Mouse (Mus musculus) kidney, embryonic 14.5 days (tissue): ENCODE measurements around the gene Vps37c. TPM values are rescaled to one million over a fixed set of nuclear protein-coding genes. Genes with fewer than 3 reads are reported as not detected.

Source experiments
- ATAC-seq: fragments of 200-750 bp; cut with Nextera tagmentation; 2 replicates; pipeline ENCODE4 v1.8.0; 2017; ENCODE audit warnings: moderate number of reproducible peaks, mild to moderate bottlenecking, moderate TSS enrichment, moderate library complexity; ENCODE audit not compliant: low FRiP score, low TSS enrichment
- H3K27ac ChIP-seq: fragments of 300-500 bp; sonication (generic); 2 replicates; pipeline ENCODE4 v1.5.1; 2014; ENCODE audit warnings: low read depth, mild to moderate bottlenecking, low read length, moderate library complexity, mixed read lengths
- H3K27me3 ChIP-seq: fragments of 300-500 bp; sonication (generic); 2 replicates; pipeline ENCODE4 v1.6.1; 2014; ENCODE audit warnings: mild to moderate bottlenecking, low read length; ENCODE audit not compliant: control insufficient read depth, insufficient read depth
- H3K36me3 ChIP-seq: fragments of 300-500 bp; sonication (generic); 2 replicates; pipeline ENCODE4 v1.6.1; 2014; ENCODE audit warnings: low read length, mixed read lengths; ENCODE audit not compliant: control insufficient read depth, insufficient read depth
- H3K4me1 ChIP-seq: fragments of 300-500 bp; sonication (generic); 2 replicates; pipeline ENCODE4 v1.6.1; 2014; ENCODE audit warnings: low read length, mixed read lengths; ENCODE audit not compliant: control insufficient read depth, insufficient read depth
- H3K4me2 ChIP-seq: fragments of 300-500 bp; sonication (generic); replicated peaks from 2 replicates; pipeline ENCODE4 v1.6.1; 2014; ENCODE audit warnings: low read depth, mild to moderate bottlenecking, low read length
- H3K4me3 ChIP-seq: fragments of 300-500 bp; sonication (generic); 2 replicates; pipeline ENCODE4 v1.5.1; 2014; ENCODE audit warnings: mild to moderate bottlenecking, low read length
- H3K9ac ChIP-seq: fragments of 300-500 bp; sonication (generic); 2 replicates; pipeline ENCODE4 v1.6.1; 2014; ENCODE audit warnings: low read depth, mild to moderate bottlenecking, low read length, moderate library complexity
- H3K9me3 ChIP-seq: fragments of 300-500 bp; sonication (generic); 2 replicates; pipeline ENCODE4 v1.6.1; 2016; ENCODE audit warnings: low read length; ENCODE audit not compliant: control insufficient read depth
- WGBS: fragments of 180-500 bp; shearing (Covaris S2); extraction: QIAGEN DNeasy Blood & Tissue Kit; methylation state at CpG from one replicate; pipeline ENCODE4 v1.1.7; 2014; 5-methylcytosine and 5-hydroxymethylcytosine counted together
- polyA plus RNA-seq: library from polyadenylated mRNA; unstranded; fragments of >200 nt; fragmentation: Nextera tagmentation; extraction: Ambion mirVana; gene quantifications from 2 replicates; pipeline ENCODE4 v1.2.1, GENCODE M21; 2014

The Vps37c gene
- polyA plus RNA-seq, 1 experiment from 2014 or later = 31.7 TPM

DNA sequence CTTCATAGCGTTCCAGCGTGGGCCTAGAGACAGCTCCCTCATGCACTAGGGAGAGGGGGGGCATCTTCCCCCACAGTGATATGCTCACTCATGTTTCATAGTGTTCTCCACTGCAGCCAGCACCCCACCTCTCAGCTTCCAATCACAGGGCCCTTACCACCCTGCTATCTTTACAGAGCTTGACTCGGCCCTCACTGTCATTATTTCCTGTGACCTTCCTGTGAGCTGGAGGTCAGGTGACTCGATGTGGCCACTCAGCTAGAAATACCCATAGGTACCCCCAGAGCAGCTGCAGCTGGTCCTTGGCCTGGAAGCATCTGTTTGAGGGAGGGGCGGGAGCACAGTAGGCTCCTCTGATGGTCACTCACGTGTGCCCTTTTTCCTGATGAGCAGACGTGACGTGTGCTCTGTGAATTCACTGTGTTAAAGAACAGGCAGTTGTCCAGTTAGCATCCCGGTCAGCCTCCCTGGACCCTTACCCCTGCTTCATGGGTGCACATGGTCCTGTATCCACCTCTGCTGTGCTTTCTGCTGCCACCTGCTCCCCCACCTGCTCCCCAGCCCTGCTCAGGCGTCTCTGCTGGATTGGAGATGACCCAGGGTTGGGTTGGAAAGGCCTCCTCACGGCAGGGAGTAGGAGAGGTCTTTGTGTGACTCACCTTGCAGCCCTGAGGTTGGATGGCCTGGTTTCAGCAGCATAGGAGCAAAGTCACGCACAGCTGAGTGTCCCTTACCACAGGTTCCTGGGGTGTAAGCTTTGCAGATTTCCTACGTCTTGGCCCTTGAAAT is 18.7 kb downstream of the Vps37c start:
- no peak for ATAC-seq

GRCm38 (mm10) chr19:10707881-10708280 is 19.3 kb downstream of the Vps37c start:
- no peak overlapping the region for H3K4me3 ChIP-seq
- no peaks in the 10 kb centered on the region for H3K27me3 ChIP-seq
- no peaks in the 10 kb centered on the region; the same call in 1 of the 2 replicates for H3K4me1 ChIP-seq
- no peak for ATAC-seq
- 88% methylated on average over 1 of the region's 1 CpGs for WGBS
- no peak overlapping the region for H3K9ac ChIP-seq
- H3K9me3 ChIP-seq = no peaks in the 10 kb centered on the region
- H3K27ac ChIP-seq = no peak overlapping the region
- peaks cover 35% of the 10 kb centered on the region for H3K36me3 ChIP-seq
- H3K4me2 ChIP-seq = no peak overlapping the region

More for the DNA sequence above, 18.7 kb downstream of the Vps37c start:
- H3K27me3 ChIP-seq = no peaks in the 10 kb centered on the region
- no peak overlapping the region for H3K4me3 ChIP-seq
- no peak overlapping the region for H3K27ac ChIP-seq
- no peak overlapping the region for H3K9ac ChIP-seq
- WGBS = 78% methylated on average over 13 of the region's 13 CpGs
- no peaks in the 10 kb centered on the region for H3K9me3 ChIP-seq
- peaks cover 31% of the 10 kb centered on the region for H3K36me3 ChIP-seq
- H3K4me2 ChIP-seq = no peak overlapping the region
- no peaks in the 10 kb centered on the region; the same call in 1 of the 2 replicates for H3K4me1 ChIP-seq

DNA sequence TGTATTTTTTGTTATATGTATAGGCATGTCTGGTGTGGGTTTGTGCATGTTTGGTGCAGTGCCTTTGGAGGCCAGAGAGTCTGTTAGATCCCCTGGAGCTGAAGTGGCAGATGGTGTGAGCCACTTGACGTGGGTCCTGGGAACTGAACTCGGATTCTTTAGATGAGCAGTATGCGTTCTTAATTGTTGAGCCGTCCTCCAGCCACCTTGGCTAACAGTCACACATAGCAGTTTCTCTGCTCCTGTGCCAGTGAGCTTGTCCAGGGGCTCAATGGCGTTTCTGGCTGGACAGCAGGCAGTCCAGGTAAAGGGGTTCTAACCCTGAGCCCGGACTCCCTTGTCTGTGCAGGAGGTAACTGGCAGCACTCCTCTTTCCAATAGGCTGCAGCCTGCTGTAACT is 20.4 kb downstream of the Vps37c start:
- H3K4me3 ChIP-seq = no peak overlapping the region
- no peaks in the 10 kb centered on the region; the same call in 1 of the 2 replicates for H3K4me1 ChIP-seq
- H3K27ac ChIP-seq = no peak overlapping the region
- H3K27me3 ChIP-seq = no peaks in the 10 kb centered on the region
- H3K9me3 ChIP-seq = no peaks in the 10 kb centered on the region
- no peak for ATAC-seq
- 81% methylated on average over 6 of the region's 6 CpGs for WGBS
- H3K36me3 ChIP-seq = peaks cover 46% of the 10 kb centered on the region
- H3K9ac ChIP-seq = no peak overlapping the region
- H3K4me2 ChIP-seq = no peak overlapping the region

DNA sequence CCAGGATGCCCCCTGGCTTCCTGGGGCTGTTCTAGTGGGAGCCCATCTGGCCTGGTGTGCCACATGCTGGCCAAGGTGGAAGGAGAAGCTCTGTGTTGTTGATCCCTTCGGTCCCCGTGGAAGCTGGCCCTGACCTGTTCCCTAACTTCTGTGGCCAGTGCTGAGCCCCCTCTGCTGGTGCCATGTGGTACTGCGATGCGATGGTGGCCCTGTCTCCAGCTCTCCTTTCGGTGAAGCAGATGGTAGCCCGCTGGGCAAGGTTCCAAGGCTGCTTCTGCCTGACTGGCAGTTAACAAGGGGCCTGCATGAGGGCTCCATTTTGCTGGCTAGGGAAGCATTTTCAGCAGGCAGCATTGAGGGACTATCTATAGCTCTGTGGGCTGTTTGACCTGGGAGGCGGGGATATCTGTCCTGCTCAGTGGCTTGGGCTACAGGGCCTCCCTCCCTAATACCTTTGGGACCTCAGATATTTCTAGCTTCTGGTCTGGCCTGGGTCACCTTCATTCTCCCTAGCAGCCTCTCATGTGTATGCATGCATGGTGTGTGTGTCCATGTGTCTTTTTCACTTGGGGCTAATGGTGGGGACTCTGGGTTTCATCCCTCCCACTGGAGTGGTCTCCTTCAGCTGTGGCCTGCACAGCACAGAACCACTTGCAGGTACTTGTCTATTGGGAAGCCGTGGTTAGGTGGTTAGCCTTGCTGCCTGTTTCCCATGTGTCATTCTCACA is 21.0 kb downstream of the Vps37c start:
- H3K4me3 ChIP-seq = no peak overlapping the region
- 24% methylated on average over 8 of the region's 8 CpGs for WGBS
- no peaks in the 10 kb centered on the region for H3K9me3 ChIP-seq
- H3K4me2 ChIP-seq = no peak overlapping the region
- peaks cover 47% of the 10 kb centered on the region for H3K36me3 ChIP-seq
- no peaks in the 10 kb centered on the region; the same call in 1 of the 2 replicates for H3K4me1 ChIP-seq
- ATAC-seq = peak; percentile 62
- H3K27me3 ChIP-seq = no peaks in the 10 kb centered on the region
- H3K9ac ChIP-seq = no peak overlapping the region
- no peak overlapping the region for H3K27ac ChIP-seq

GRCm38 (mm10) chr19:10710088-10710511 is 21.6 kb downstream of the Vps37c start:
- no peak overlapping the region for H3K4me2 ChIP-seq
- no peak overlapping the region for H3K9ac ChIP-seq
- 83% methylated on average over 9 of the region's 9 CpGs for WGBS
- H3K4me3 ChIP-seq = no peak overlapping the region
- H3K27ac ChIP-seq = no peak overlapping the region
- H3K9me3 ChIP-seq = no peaks in the 10 kb centered on the region
- peaks cover 47% of the 10 kb centered on the region for H3K36me3 ChIP-seq
- no peaks in the 10 kb centered on the region for H3K27me3 ChIP-seq
- ATAC-seq = peak; percentile 29; the same call in 1 of the 2 replicates
- H3K4me1 ChIP-seq = no peaks in the 10 kb centered on the region; the same call in 1 of the 2 replicates

GRCm38 (mm10) chr19:10710751-10711150 is 22.2 kb downstream of the Vps37c start:
- Histone ChIP-seq H3K27me3 (no peaks in the 10 kb centered on the region), H3K36me3 (peaks cover 47% of the 10 kb centered on the region), H3K27ac (no peak overlapping the region), H3K4me2 (no peak overlapping the region), H3K4me1 (no peaks in the 10 kb centered on the region; the same call in 1 of the 2 replicates), H3K9ac (no peak overlapping the region), H3K4me3 (no peak overlapping the region), H3K9me3 (no peaks in the 10 kb centered on the region)
- WGBS = 95% methylated on average over 4 of the region's 4 CpGs
- ATAC-seq = no peak

- 93% methylated on average over 7 of the region's 7 CpGs for WGBS
- Histone ChIP-seq H3K36me3 (peaks cover 39% of the 10 kb centered on the region), H3K9ac (no peak overlapping the region), H3K9me3 (no peaks in the 10 kb centered on the region), H3K27ac (no peak overlapping the region), H3K4me2 (no peak overlapping the region), H3K27me3 (no peaks in the 10 kb centered on the region), H3K4me3 (no peak overlapping the region), H3K4me1 (no peaks in the 10 kb centered on the region; the same call in 1 of the 2 replicates)
- ATAC-seq = no peak
Observed at GRCm38 (mm10) chr19:10712194-10712593, 23.7 kb downstream of the Vps37c start.

DNA sequence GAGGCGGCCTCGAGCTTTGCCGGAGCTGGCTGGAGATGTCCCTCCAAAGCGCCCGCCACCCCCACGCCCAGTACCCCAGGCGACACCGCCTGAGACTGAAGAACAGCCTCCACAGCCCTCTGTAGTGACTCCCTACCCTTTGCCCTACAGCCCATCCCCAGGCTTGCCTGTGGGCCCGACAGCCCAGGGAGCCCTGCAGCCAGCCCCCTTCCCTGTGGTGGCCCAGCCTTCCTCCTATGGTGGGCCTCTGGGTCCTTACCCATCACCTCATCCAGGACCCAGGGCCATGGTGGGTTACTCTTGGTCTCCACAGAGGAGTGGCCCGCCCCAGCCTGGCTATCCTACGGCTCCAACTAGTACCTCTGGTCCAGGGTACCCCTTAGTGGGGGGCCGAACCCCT is 24.1 kb downstream of the Vps37c start:
- WGBS = 94% methylated on average over 12 of the region's 12 CpGs
- peaks cover 35% of the 10 kb centered on the region for H3K36me3 ChIP-seq
- no peaks in the 10 kb centered on the region for H3K9me3 ChIP-seq
- H3K9ac ChIP-seq = no peak overlapping the region
- no peaks in the 10 kb centered on the region for H3K27me3 ChIP-seq
- H3K4me3 ChIP-seq = no peak overlapping the region
- no peak overlapping the region for H3K27ac ChIP-seq
- ATAC-seq = no peak
- H3K4me2 ChIP-seq = no peak overlapping the region
- no peaks in the 10 kb centered on the region; the same call in 1 of the 2 replicates for H3K4me1 ChIP-seq

DNA sequence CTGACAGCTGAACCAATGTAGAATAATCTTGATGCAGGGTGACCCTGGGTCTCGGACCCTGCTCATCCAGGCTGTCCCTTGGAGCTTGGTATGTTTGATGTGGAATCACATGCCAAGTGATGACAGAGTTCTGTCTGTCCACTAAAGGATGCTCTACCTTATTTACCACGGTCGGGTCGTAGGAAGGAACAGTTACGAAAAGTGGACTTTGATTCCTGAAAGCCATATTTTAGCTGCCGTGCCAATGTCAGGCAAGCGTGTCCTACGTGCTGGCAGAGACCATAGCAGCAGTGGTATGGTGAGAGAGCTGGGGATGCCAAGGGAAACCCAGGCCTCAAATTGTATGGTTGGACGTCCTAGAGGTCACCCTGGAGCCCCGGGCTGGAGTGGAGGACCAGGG is 25.0 kb downstream of the Vps37c start:
- H3K27me3 ChIP-seq = no peaks in the 10 kb centered on the region
- H3K27ac ChIP-seq = no peak overlapping the region
- 94% methylated on average over 10 of the region's 10 CpGs for WGBS
- H3K4me2 ChIP-seq = no peak overlapping the region
- H3K4me1 ChIP-seq = no peaks in the 10 kb centered on the region; the same call in 1 of the 2 replicates
- no peaks in the 10 kb centered on the region for H3K9me3 ChIP-seq
- ATAC-seq = no peak
- no peak overlapping the region for H3K4me3 ChIP-seq
- no peak overlapping the region for H3K9ac ChIP-seq
- peaks cover 34% of the 10 kb centered on the region for H3K36me3 ChIP-seq
